Mouse (Mus musculus) hindbrain, postnatal 0 days (tissue): ENCODE measurements around the gene Atp5s. TPM values are rescaled to one million over a fixed set of nuclear protein-coding genes. Genes with fewer than 3 reads are reported as not detected.
A peak's percentile ranks its signal among the peaks of the same experiment; 100 is the strongest.

Experiments used
- ATAC-seq: fragments of 200-750 bp; cut with Nextera tagmentation; 2 replicates; pipeline ENCODE4 v1.8.0; 2017; ENCODE audit warnings: mild to moderate bottlenecking, moderate TSS enrichment, moderate library complexity
- DNase-seq: peaks from one replicate; pipeline ENCODE4 v3.0.0-alpha.2; 2015; ENCODE audit warnings: low spot score
- H3K27ac ChIP-seq: fragments of 300-500 bp; sonication (generic); 2 replicates; pipeline ENCODE4 v1.5.1; 2014; ENCODE audit warnings: mild to moderate bottlenecking
- H3K27me3 ChIP-seq: fragments of 300-500 bp; sonication (generic); 2 replicates; pipeline ENCODE4 v1.6.1; 2014; ENCODE audit warnings: low read length, mixed read lengths; ENCODE audit not compliant: insufficient read depth
- H3K36me3 ChIP-seq: fragments of 300-500 bp; sonication (generic); 2 replicates; pipeline ENCODE4 v1.6.1; 2014; ENCODE audit warnings: low read length, mixed read lengths; ENCODE audit not compliant: insufficient read depth
- H3K4me1 ChIP-seq: fragments of 300-500 bp; sonication (generic); 2 replicates; pipeline ENCODE4 v1.6.1; 2014; ENCODE audit warnings: antibody characterized with exemption, low read length, mixed read lengths; ENCODE audit not compliant: insufficient read depth
- H3K4me2 ChIP-seq: fragments of 300-500 bp; sonication (generic); 2 replicates; pipeline ENCODE4 v1.6.1; 2014; ENCODE audit warnings: low read depth, mild to moderate bottlenecking, low read length, moderate library complexity, mixed read lengths
- H3K4me3 ChIP-seq: fragments of 300-500 bp; sonication (generic); 2 replicates; pipeline ENCODE4 v1.5.1; 2014; ENCODE audit warnings: low read length
- H3K9ac ChIP-seq: fragments of 300-500 bp; sonication (generic); replicated peaks from 2 replicates; pipeline ENCODE4 v1.6.1; 2014; ENCODE audit warnings: mild to moderate bottlenecking, low read length, moderate library complexity, mixed read lengths
- H3K9me3 ChIP-seq: fragments of 300-500 bp; sonication (generic); 2 replicates; pipeline ENCODE4 v1.6.1; 2016; ENCODE audit warnings: low read length, mixed read lengths
- CTCF ChIP-seq: IDR thresholded peaks from 2 replicates; pipeline ENCODE4 v1.5.1; 2016; ENCODE audit warnings: antibody characterized with exemption, control low read depth, low read depth
- WGBS: fragments of 180-500 bp; shearing (Covaris S2); extraction: QIAGEN DNeasy Blood & Tissue Kit; methylation state at CpG from one replicate; pipeline ENCODE4 v1.1.7; 2014; 5-methylcytosine and 5-hydroxymethylcytosine counted together
- polyA plus RNA-seq: library from polyadenylated mRNA; unstranded; fragments of >200 nt; fragmentation: Nextera tagmentation; extraction: Ambion mirVana; gene quantifications from 2 replicates; pipeline ENCODE4 v1.2.1, GENCODE M21; 2015
- total RNA-seq: library from RNA; depleted of rRNA; stranded (reverse); fragments of >200 nt; gene quantifications from 2 replicates; pipeline ENCODE4 v1.2.3, GENCODE M21; 2014

Atp5s gene
- total and polyA plus RNA-seq, 2 experiments from 2014 or later: 33.5 to 38.9 TPM

GRCm38 (mm10) chr12:69730306-69730705 is 5.6 kb downstream of the Atp5s start:
- WGBS: 82% methylated on average over 1 of the region's 1 CpGs
- H3K27ac ChIP-seq: no peak overlapping the region
- no peak for ATAC-seq
- H3K27me3 ChIP-seq: no peaks in the 10 kb centered on the region
- no peaks in the 10 kb centered on the region for H3K36me3 ChIP-seq
- no peak overlapping the region for H3K9ac ChIP-seq
- H3K4me2 ChIP-seq: no peak overlapping the region
- H3K4me1 ChIP-seq: no peaks in the 10 kb centered on the region
- no peak overlapping the region for H3K4me3 ChIP-seq
- no peak for TF ChIP-seq CTCF
- H3K9me3 ChIP-seq: no peaks in the 10 kb centered on the region
- DNase-seq: no peak

DNA sequence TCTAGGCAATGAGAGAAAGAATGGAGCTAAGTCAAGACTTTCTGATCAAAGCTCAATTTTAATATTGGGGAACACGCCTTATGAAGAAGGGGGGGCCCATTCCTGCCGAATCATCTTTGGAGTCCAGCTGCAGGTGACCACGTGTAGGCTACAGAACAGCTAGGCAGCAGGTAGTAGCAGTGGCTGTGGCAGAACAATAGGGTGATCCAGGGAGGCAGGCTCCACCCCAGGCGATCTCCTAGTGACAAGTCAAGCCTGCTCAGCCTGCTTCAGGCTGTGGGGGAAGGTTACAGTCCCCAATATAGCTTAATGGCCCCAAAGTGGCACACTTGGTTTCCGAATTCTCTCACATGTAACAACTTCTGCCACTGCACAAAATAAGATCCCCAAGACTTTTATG is 7.5 kb downstream of the Atp5s start:
- no peak overlapping the region for H3K27ac ChIP-seq
- no peak overlapping the region for H3K9ac ChIP-seq
- TF ChIP-seq CTCF: no peak
- H3K36me3 ChIP-seq: no peaks in the 10 kb centered on the region
- no peaks in the 10 kb centered on the region for H3K27me3 ChIP-seq
- ATAC-seq: no peak
- WGBS: 42% methylated on average over 5 of the region's 5 CpGs
- no peak overlapping the region for H3K4me2 ChIP-seq
- DNase-seq: no peak
- H3K4me1 ChIP-seq: no peaks in the 10 kb centered on the region
- H3K4me3 ChIP-seq: no peak overlapping the region
- H3K9me3 ChIP-seq: no peaks in the 10 kb centered on the region

DNA sequence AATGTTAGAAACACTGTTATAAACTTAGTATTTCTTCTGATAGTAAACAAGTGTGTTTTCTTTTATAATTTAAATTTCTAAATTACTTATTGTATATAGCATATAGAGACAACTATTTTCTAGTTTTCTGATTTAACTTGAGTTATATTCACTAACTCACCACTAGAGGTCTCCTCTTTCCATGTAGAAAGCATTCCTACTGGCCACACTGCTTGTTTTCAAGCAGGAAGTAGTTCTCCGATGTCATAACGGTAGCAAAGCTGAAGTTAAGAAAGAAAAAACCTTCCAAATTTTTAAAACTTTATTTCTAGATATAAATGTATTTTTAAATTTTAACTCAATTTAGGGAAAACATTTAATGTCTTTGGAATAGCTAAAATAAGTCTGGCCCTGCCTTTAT is 8.8 kb downstream of the Atp5s start:
- DNase-seq (peak; percentile 82), ATAC-seq (no peak)
- Histone ChIP-seq H3K27ac (no peak overlapping the region), H3K9me3 (no peaks in the 10 kb centered on the region), H3K4me1 (no peaks in the 10 kb centered on the region), H3K4me3 (no peak overlapping the region), H3K9ac (no peak overlapping the region), H3K4me2 (no peak overlapping the region), H3K27me3 (no peaks in the 10 kb centered on the region), H3K36me3 (no peaks in the 10 kb centered on the region)
- TF ChIP-seq CTCF: peak; percentile 75
- 2% methylated on average over 2 of the region's 2 CpGs for WGBS

- Histone ChIP-seq H3K4me2 (no peak overlapping the region), H3K9me3 (no peaks in the 10 kb centered on the region), H3K36me3 (no peaks in the 10 kb centered on the region), H3K4me3 (no peak overlapping the region), H3K27me3 (no peaks in the 10 kb centered on the region), H3K27ac (no peak overlapping the region), H3K4me1 (no peaks in the 10 kb centered on the region), H3K9ac (no peak overlapping the region)
- TF ChIP-seq CTCF: no peak
- 84% methylated on average over 3 of the region's 3 CpGs for WGBS
- DNase-seq (no peak), ATAC-seq (no peak)
Measured at GRCm38 (mm10) chr12:69733923-69734322, 9.2 kb downstream of the Atp5s start.

- Histone ChIP-seq H3K4me1 (no peaks in the 10 kb centered on the region), H3K27ac (no peak overlapping the region), H3K4me2 (no peak overlapping the region), H3K9me3 (no peaks in the 10 kb centered on the region), H3K4me3 (no peak overlapping the region), H3K36me3 (no peaks in the 10 kb centered on the region), H3K9ac (no peak overlapping the region), H3K27me3 (no peaks in the 10 kb centered on the region)
- 90% methylated on average over 5 of the region's 5 CpGs for WGBS
- ATAC-seq: no peak
- TF ChIP-seq CTCF: peak; percentile 33
- DNase-seq: no peak
Measured at GRCm38 (mm10) chr12:69741965-69742364, 17.2 kb downstream of the Atp5s start.

DNA sequence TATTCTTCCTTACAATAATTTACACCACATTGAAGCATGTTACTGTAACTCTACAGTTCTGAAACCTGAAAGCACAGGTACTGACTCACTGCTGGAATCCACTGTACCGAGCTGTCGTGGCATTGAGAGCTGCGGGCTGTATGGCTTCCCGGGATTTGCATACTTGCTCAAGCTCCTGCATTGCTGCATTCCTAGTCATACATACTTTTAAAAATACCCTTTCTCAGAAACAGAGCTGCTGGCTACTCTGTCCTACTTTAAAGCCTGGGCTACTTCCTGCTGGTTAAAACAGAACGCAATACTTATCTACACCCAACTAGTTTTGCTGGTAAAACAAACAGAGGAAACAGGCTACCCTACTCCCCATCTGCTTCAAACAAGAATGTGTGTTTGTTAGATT is 19.4 kb downstream of the Atp5s start:
- no peak for ATAC-seq
- 90% methylated on average over 5 of the region's 5 CpGs for WGBS

DNA sequence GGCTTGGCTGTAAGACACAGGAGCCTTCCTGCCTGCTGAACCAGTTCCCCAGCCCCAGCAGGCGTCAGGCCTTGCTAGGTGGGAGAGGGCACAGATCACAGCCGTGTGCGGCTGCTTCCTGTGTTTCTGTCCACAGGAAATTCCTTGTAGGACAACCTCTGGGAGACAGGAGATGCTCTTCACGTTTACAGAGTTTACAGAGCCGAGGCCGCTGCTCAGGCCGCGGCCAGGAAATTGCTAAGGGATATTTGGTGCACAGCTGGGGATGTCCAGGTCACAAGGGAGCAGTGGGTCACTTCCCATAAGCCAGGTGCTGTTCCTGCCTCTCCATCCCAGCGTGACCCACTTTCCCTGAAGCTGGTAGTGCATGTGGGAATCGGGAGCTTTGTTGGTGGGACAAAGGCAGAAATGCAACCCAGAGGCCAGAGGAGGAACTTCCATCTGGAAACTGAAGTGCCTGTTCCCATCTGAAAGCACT is 27.2 kb downstream of the Atp5s start:
- H3K9ac ChIP-seq: no peak overlapping the region
- H3K9me3 ChIP-seq: no peaks in the 10 kb centered on the region
- no peak overlapping the region for H3K4me3 ChIP-seq
- TF ChIP-seq CTCF: 0 out of 2 replicates have a peak, but pooled peaks have one; percentile 35
- no peak overlapping the region for H3K27ac ChIP-seq
- 40% methylated on average over 10 of the region's 10 CpGs for WGBS
- ATAC-seq (0 out of 2 replicates have a peak, but pooled peaks have one; percentile 24), DNase-seq (no peak)
- no peaks in the 10 kb centered on the region for H3K4me1 ChIP-seq
- no peak overlapping the region for H3K4me2 ChIP-seq
- no peaks in the 10 kb centered on the region for H3K36me3 ChIP-seq
- no peaks in the 10 kb centered on the region for H3K27me3 ChIP-seq

More for the DNA sequence above, 19.4 kb downstream of the Atp5s start:
- Histone ChIP-seq H3K4me3 (no peak overlapping the region), H3K4me1 (no peaks in the 10 kb centered on the region), H3K4me2 (no peak overlapping the region), H3K9me3 (no peaks in the 10 kb centered on the region), H3K36me3 (no peaks in the 10 kb centered on the region), H3K27ac (no peak overlapping the region), H3K9ac (no peak overlapping the region), H3K27me3 (no peaks in the 10 kb centered on the region)
- TF ChIP-seq CTCF: no peak
- no peak for DNase-seq
